Comparison of ENCODE assay signal across 11 mouse cellular contexts in the genomic region with DNA sequence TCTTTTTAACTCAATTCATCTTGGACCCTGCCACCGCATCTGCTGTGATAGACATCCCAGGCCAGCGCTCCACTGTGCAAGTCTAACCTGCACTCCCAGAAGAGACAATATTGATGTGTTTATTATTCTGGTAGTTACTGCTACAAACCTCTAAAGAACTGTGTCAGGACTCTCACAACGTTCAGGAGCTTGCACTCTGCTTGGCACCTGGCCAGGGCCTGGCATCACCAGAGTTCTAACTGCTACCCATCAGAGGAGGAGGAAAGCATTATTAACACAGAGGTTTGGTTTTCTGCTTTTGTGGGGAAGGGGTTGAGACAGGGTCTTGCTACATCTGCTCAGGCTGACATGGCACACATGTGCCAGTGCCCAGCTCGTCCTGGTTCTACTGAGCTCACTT. TPM values are rescaled to one million over a fixed set of nuclear protein-coding genes. Genes with fewer than 3 reads are reported as not detected.
DNase-seq lines count a peak whose midpoint lies in the region; ATAC-seq lines count a peak whose summit lies in the region.
"Had no signal": no experiment of that assay in that cellular context is flagged by ENCODE, and none has a peak within 500 bp of the region (broad histone marks: within the 10 kb centered on the region; RNA-seq: fewer than 3 reads in every experiment).

No protein-coding gene starts in this region.

- no peaks in the 10 kb centered on the region for H3K9me3 ChIP-seq in kidney, embryonic 16.5 days (ENCODE audit: low read length)
- H3K9me3 ChIP-seq: liver, embryonic 15.5 days had no signal

- 71% methylated on average over 4 of the region's 4 CpGs for WGBS in kidney, embryonic 16.5 days

- no peaks in the 10 kb centered on the region for H3K27me3 ChIP-seq in kidney, embryonic 16.5 days (ENCODE audit: insufficient read depth, low read length)
- H3K27me3 ChIP-seq: liver, embryonic 15.5 days had no signal

- H3K4me2 ChIP-seq in kidney, embryonic 16.5 days (replicated peaks; ENCODE audit: low read depth, low read length): no peak overlapping the region
- H3K4me2 ChIP-seq: liver, embryonic 15.5 days had no signal

- DNase-seq in cerebellum, adult 11 months: peak; percentile 39
- peak; percentile 17 to 22 for DNase-seq in kidney, adult 8-10 months
- peak; percentile 24 for DNase-seq in NIH3T3 (ENCODE audit: low read depth)
- DNase-seq in cerebellum, postnatal 25 days: peak; percentile 60 to 79
- no peak for DNase-seq in spleen, adult 12 weeks (ENCODE audit: low spot score)
- no peak for DNase-seq in embryo, embryonic 10.5 days (ENCODE audit: low spot score)

- H3K36me3 ChIP-seq in kidney, embryonic 16.5 days (ENCODE audit: insufficient read depth, low read length): no peaks in the 10 kb centered on the region
- H3K36me3 ChIP-seq: liver, embryonic 15.5 days had no signal

- H3K9ac ChIP-seq in kidney, embryonic 16.5 days (replicated peaks; ENCODE audit: low read length): no peak overlapping the region
- H3K9ac ChIP-seq: liver, embryonic 15.5 days had no signal

- H3K27ac ChIP-seq in kidney, embryonic 16.5 days (ENCODE audit: low read length): no peak overlapping the region
- H3K27ac ChIP-seq: liver, embryonic 15.5 days had no signal

- no peak for ATAC-seq in cerebellum, adult (ENCODE audit: insufficient number of reproducible peaks, low FRiP score, low TSS enrichment)
- no peak for ATAC-seq in kidney, embryonic 16.5 days (ENCODE audit: low FRiP score, low TSS enrichment)
- ATAC-seq: intestine, postnatal 0 days; midbrain, embryonic 16.5 days had no signal

- no peak overlapping the region for H3K4me3 ChIP-seq in kidney, embryonic 16.5 days (ENCODE audit: low read length)
- H3K4me3 ChIP-seq: liver, embryonic 15.5 days had no signal

- H3K4me1 ChIP-seq in kidney, embryonic 16.5 days (ENCODE audit: insufficient read depth, low read length): 0 out of 2 replicates have a peak, but pooled peaks cover 2% of the 10 kb centered on the region

RNA-seq across cellular contexts. Expression of a gene that starts 45.0 kb away (rescaled TPM):
- 75.6 and 76.3 TPM in 2 replicates for polyA plus RNA-seq in kidney, embryonic 16.5 days (2015; fragmentation: Nextera tagmentation; extraction: Ambion mirVana)

Comparison
In these comparisons a context has a peak if more than half of its experiments do, and no peak if none do; other contexts are left out.
1. DNase-seq: peak in cerebellum, adult 11 months (single experiment), kidney, adult 8-10 months (2 of 2), NIH3T3 (single experiment) and cerebellum, postnatal 25 days (2 of 2); none in spleen, adult 12 weeks (single experiment) and embryo, embryonic 10.5 days (single experiment).